Mouse (Mus musculus): ENCODE measurements around the gene Satb2. TPM values are rescaled to one million over a fixed set of nuclear protein-coding genes. Genes with fewer than 3 reads are reported as not detected.

Gene Satb2
- 0.32 and 1.4 TPM in 2 replicates for polyA plus RNA-seq (2012; ENCODE audit: insufficient read depth, insufficient read length, missing spikeins)

- Histone ChIP-seq H3K4me1 (ENCODE audit: control insufficient read depth, insufficient read depth, insufficient read length, low read length) (no peaks in the 10 kb centered on the region), H3K4me3 (ENCODE audit: insufficient read depth, low read depth, low read length) (0 out of 2 replicates have a peak within 1 kb of the TSS, but pooled peaks have one; percentile 9), H3K27ac (replicated peaks; ENCODE audit: low read depth, low read length) (no peak within 1 kb of the TSS)
Measured at GRCm38 (mm10) chr1:56978151-56978700, at the start of gene Satb2. TSS of gene Satb2 (minus strand) at chr1:56978650.

DNA sequence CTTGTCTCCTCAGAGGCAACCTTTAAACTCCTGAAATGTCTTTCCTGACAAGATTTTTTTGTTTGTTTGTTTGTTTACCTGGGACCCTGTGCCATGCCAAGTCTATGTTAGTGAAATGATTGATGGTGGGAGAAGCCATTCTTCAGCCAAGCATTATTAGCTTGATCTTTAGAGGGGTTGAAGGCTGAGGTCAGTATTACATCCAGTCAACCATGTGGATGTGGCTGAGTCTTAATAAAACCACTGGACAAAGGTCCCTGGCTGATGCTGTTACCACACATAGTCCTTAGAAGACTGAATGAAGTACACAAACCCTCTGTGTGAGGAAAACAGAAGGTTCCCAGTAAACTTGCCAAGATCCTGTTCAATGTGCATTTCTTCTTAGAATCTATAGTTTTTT is 40.5 kb upstream of the Satb2 start:
- Histone ChIP-seq H3K4me1 (ENCODE audit: control insufficient read depth, insufficient read depth, insufficient read length, low read length) (no peaks in the 10 kb centered on the region), H3K27ac (replicated peaks; ENCODE audit: low read depth, low read length) (no peak overlapping the region), H3K4me3 (ENCODE audit: insufficient read depth, low read depth, low read length) (no peak overlapping the region)

GRCm38 (mm10) chr1:57013856-57014255 is 35.4 kb upstream of the Satb2 start:
- H3K4me3 ChIP-seq (ENCODE audit: insufficient read depth, low read depth, low read length), result no peak overlapping the region
- H3K4me1 ChIP-seq (ENCODE audit: control insufficient read depth, insufficient read depth, insufficient read length, low read length), result no peaks in the 10 kb centered on the region
- no peak overlapping the region for H3K27ac ChIP-seq (replicated peaks; ENCODE audit: low read depth, low read length)

DNA sequence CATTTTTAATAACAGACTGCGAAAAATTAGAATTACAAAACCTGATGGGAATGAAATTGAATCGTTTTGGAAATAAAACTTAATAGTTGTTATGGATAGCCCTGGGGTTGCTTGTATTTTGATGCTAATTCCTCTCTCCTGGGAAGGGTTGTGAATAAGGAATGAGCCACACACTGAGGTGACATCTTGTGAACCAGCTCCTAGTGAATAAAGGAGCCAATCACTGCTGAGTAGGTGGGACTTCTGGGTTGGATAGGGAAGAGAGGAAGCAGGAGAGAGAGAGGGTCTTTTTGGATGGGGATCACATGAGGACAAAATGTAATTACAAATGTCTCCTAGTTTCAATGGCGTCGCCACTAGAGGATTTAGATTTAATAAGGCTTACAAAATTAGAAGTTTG is 30.7 kb upstream of the Satb2 start:
- no peaks in the 10 kb centered on the region for H3K4me1 ChIP-seq (ENCODE audit: control insufficient read depth, insufficient read depth, insufficient read length, low read length)
- H3K27ac ChIP-seq (replicated peaks; ENCODE audit: low read depth, low read length), result no peak overlapping the region
- no peak overlapping the region for H3K4me3 ChIP-seq (ENCODE audit: insufficient read depth, low read depth, low read length)

- H3K27ac ChIP-seq (replicated peaks; ENCODE audit: low read depth, low read length), result no peak overlapping the region
- no peaks in the 10 kb centered on the region for H3K4me1 ChIP-seq (ENCODE audit: control insufficient read depth, insufficient read depth, insufficient read length, low read length)
- no peak overlapping the region for H3K4me3 ChIP-seq (ENCODE audit: insufficient read depth, low read depth, low read length)
Measured at GRCm38 (mm10) chr1:56995041-56995440, 16.6 kb upstream of the Satb2 start.

DNA sequence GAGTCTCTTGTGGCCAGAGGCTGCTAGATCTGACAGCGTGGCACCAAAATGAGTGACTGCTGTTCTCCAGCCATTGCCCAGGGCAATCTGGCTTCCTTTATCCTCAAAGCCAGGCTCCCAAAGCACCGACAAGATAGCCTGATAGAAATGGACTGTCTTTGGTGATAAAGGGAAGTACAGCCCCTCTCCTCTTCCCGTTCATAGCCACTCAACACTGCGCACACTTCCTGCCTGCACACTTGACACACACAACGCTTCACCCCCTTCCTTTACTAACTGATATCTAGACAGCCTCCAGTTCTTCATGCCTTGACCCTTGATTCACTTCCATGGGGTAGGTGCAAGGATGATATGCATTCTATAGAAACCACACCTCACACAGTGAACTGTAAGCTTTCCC is 13.9 kb upstream of the Satb2 start:
- H3K4me1 ChIP-seq (ENCODE audit: control insufficient read depth, insufficient read depth, insufficient read length, low read length), result no peaks in the 10 kb centered on the region
- H3K27ac ChIP-seq (replicated peaks; ENCODE audit: low read depth, low read length), result no peak overlapping the region
- no peak overlapping the region for H3K4me3 ChIP-seq (ENCODE audit: insufficient read depth, low read depth, low read length)

- Histone ChIP-seq H3K4me3 (ENCODE audit: insufficient read depth, low read depth, low read length) (no peak overlapping the region), H3K27ac (replicated peaks; ENCODE audit: low read depth, low read length) (no peak overlapping the region), H3K4me1 (ENCODE audit: control insufficient read depth, insufficient read depth, insufficient read length, low read length) (no peaks in the 10 kb centered on the region)
Measured at GRCm38 (mm10) chr1:56991613-56992012, 13.2 kb upstream of the Satb2 start.

DNA sequence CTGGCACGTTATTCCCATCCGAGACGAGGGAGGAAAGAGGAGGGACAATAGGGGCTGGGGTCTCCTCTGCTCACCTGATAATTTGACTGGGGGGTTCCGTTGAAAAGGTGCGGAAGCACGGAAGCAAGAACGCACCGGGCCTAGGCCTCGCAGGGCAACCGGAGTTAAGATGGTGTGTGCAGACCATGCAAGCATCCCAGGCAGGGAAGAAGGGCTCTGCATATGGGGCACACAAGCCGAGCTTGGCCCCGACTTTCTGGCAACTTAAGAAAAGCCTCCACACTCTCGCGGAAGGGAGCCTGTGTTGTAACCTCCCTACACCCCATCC is 6.0 kb upstream of the Satb2 start:
- no peak overlapping the region for H3K27ac ChIP-seq (replicated peaks; ENCODE audit: low read depth, low read length)
- no peak overlapping the region for H3K4me3 ChIP-seq (ENCODE audit: insufficient read depth, low read depth, low read length)
- H3K4me1 ChIP-seq (ENCODE audit: control insufficient read depth, insufficient read depth, insufficient read length, low read length), result no peaks in the 10 kb centered on the region

GRCm38 (mm10) chr1:56983771-56984482 is 5.5 kb upstream of the Satb2 start:
- H3K27ac ChIP-seq (replicated peaks; ENCODE audit: low read depth, low read length), result no peak overlapping the region
- no peak overlapping the region for H3K4me3 ChIP-seq (ENCODE audit: insufficient read depth, low read depth, low read length)
- no peaks in the 10 kb centered on the region for H3K4me1 ChIP-seq (ENCODE audit: control insufficient read depth, insufficient read depth, insufficient read length, low read length)

GRCm38 (mm10) chr1:56983100-56983590 is 4.7 kb upstream of the Satb2 start:
- no peak overlapping the region for H3K27ac ChIP-seq (replicated peaks; ENCODE audit: low read depth, low read length)
- no peaks in the 10 kb centered on the region for H3K4me1 ChIP-seq (ENCODE audit: control insufficient read depth, insufficient read depth, insufficient read length, low read length)
- H3K4me3 ChIP-seq (ENCODE audit: insufficient read depth, low read depth, low read length), result no peak overlapping the region

- H3K27ac ChIP-seq (replicated peaks; ENCODE audit: low read depth, low read length), result no peak overlapping the region
- no peaks in the 10 kb centered on the region for H3K4me1 ChIP-seq (ENCODE audit: control insufficient read depth, insufficient read depth, insufficient read length, low read length)
- H3K4me3 ChIP-seq (ENCODE audit: insufficient read depth, low read depth, low read length), result no peak overlapping the region
Measured at GRCm38 (mm10) chr1:56982631-56983030, 4.2 kb upstream of the Satb2 start.

- H3K4me3 ChIP-seq (ENCODE audit: insufficient read depth, low read depth, low read length), result no peak overlapping the region
- H3K27ac ChIP-seq (replicated peaks; ENCODE audit: low read depth, low read length), result no peak overlapping the region
- H3K4me1 ChIP-seq (ENCODE audit: control insufficient read depth, insufficient read depth, insufficient read length, low read length), result no peaks in the 10 kb centered on the region
Measured at GRCm38 (mm10) chr1:56981947-56982555, 3.6 kb upstream of the Satb2 start.

GRCm38 (mm10) chr1:56981508-56981907 is 3.1 kb upstream of the Satb2 start:
- H3K27ac ChIP-seq (replicated peaks; ENCODE audit: low read depth, low read length), result no peak overlapping the region
- H3K4me1 ChIP-seq (ENCODE audit: control insufficient read depth, insufficient read depth, insufficient read length, low read length), result no peaks in the 10 kb centered on the region
- H3K4me3 ChIP-seq (ENCODE audit: insufficient read depth, low read depth, low read length), result no peak overlapping the region

DNA sequence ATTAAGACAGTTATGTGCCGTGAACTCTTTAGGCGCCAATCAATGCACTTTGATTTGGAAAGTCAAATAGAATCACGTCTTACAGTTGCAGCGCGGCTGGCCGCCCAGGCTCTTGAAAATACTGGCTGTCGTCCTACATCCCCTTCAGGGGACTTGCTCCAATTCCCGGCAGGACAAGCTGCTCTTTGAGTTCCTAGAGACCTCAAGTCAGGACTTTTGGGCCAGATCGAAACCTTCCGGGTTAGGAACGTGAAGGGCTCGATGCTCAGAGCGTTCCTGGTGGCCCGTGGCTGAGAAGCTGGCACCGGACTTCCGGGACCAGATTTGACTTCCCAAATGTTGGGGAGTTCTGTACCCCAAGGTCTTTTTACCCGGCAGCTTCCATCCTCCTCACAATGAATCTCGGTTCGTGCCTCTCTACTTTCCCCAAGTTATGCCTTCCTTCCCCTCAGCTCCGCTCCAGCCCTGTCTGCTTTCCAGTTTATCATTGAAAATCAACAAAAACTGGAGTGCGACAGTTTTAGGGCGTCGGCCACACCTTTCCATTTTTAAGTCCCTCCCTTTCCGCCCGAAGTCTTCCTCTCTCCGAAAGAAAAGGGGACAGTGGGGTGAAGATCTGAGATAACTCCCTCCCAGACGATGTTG is 2.3 kb upstream of the Satb2 start:
- Histone ChIP-seq H3K27ac (replicated peaks; ENCODE audit: low read depth, low read length) (no peak overlapping the region), H3K4me1 (ENCODE audit: control insufficient read depth, insufficient read depth, insufficient read length, low read length) (no peaks in the 10 kb centered on the region), H3K4me3 (ENCODE audit: insufficient read depth, low read depth, low read length) (peak overlapping the region; percentile 27; the same call in 1 of the 2 replicates)

GRCm38 (mm10) chr1:56979531-56980395 is 1.3 kb upstream of the Satb2 start:
- Histone ChIP-seq H3K27ac (replicated peaks; ENCODE audit: low read depth, low read length) (no peak overlapping the region), H3K4me1 (ENCODE audit: control insufficient read depth, insufficient read depth, insufficient read length, low read length) (no peaks in the 10 kb centered on the region), H3K4me3 (ENCODE audit: insufficient read depth, low read depth, low read length) (no peak overlapping the region)

Measured in brown adipose tissue, adult 24 weeks (tissue).